Mouse (Mus musculus): ENCODE results near the gene Nfkbib.

Gene Nfkbib

DNA sequence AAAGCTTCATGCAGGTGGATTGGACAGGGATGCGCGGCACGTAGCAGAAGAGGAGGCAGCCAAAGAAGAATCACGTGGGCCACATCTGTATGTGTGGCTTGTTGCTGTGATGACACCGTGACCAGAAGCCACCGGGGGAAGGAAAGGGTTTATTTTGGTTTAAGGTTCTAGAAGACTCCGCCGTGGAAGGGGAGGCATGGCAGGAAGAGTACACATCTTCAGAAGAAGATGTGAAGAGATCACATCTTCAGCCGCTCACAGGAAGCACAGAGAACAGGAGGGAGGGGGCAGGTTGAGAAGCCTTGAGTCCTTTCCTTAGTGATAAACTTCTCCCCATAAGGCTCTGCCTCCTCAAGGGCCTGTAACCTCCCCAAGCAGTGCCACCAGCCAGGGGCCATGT is 32.7 kb upstream of the Nfkbib start:
- DNase-seq (ENCODE audit: low read depth), result peak; percentile 76

DNA sequence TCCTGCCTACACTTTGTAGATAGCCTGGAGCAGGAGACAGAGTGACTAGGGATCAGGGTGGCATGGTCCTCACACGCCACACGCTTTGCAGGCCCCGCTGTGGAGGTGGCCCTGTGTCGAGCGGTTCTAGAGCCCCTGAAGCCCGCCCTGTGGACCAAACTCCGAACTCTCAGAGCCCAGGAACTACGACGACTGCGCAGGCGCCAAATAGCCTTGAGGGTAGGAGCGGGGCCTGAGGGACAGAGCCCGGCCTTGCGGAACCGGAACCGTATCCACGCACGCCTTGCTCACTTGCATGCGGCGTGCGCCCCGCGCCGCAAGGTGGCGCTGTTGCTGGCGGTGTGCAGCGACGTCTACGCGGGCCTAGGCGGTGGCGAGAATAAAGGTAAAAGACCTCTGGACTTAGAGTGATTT is 29.3 kb upstream of the Nfkbib start:
- peak; percentile 89 for DNase-seq (ENCODE audit: low read depth)

DNA sequence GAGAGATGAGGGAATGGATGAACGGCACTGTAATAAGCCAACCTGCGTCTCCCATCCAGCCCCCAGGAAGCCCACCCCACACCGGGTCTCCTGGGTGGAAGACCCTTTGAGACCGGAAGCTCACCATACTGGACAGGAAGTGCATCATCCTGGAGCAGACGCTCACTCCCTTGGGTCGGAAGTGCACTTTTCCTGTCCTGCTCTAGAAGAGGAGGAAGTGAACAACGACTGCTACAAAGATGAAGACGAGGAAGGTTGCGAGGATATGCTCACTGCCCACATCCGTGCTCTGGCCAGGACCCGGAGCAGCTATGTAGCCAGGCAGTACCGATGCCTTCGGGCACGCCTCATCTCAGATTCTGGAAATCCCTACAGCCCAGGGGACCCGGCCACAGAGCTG is 28.5 kb upstream of the Nfkbib start:
- DNase-seq (ENCODE audit: low read depth), result peak; percentile 75

DNA sequence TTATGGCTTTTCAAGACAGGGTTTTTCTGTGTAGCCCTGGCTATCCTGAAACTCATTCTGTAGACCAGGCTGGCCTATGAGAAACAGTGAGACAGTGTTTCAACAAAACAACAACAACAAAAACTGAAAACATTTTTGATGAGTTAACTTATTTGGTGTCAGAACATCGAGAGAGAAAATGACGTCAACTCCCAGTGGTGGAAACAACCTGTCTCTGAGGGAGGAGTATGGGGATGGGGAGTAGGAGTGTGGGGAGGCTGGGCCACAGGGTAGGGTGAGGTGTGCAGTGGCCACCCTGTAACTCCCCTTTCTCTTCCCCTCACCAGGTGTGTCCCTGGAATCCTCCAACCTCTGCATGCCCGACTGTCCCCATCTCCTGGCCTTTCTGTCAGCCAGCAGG is 27.2 kb upstream of the Nfkbib start:
- peak; percentile 89 for DNase-seq (ENCODE audit: low read depth)

DNA sequence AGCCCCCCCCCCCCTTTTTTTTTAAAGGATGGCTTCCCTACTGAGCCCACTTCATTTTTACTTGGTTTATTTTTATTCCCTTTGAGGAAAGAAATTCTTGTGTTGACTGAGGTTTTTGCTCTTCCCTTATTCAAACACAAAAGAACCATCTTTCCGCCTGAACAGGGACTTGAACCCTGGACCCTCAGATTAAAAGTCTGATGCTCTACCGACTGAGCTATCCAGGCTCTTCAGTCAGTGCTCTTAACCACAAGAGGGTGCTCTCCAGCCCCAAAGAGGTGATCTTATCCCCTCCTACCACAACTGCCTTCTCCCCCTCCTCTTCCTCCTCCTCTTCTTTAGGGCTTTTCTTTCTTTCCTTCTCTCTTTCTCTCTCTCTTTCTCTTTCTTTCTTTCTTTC is 26.5 kb upstream of the Nfkbib start:
- peak; percentile 74 for DNase-seq (ENCODE audit: low read depth)

DNA sequence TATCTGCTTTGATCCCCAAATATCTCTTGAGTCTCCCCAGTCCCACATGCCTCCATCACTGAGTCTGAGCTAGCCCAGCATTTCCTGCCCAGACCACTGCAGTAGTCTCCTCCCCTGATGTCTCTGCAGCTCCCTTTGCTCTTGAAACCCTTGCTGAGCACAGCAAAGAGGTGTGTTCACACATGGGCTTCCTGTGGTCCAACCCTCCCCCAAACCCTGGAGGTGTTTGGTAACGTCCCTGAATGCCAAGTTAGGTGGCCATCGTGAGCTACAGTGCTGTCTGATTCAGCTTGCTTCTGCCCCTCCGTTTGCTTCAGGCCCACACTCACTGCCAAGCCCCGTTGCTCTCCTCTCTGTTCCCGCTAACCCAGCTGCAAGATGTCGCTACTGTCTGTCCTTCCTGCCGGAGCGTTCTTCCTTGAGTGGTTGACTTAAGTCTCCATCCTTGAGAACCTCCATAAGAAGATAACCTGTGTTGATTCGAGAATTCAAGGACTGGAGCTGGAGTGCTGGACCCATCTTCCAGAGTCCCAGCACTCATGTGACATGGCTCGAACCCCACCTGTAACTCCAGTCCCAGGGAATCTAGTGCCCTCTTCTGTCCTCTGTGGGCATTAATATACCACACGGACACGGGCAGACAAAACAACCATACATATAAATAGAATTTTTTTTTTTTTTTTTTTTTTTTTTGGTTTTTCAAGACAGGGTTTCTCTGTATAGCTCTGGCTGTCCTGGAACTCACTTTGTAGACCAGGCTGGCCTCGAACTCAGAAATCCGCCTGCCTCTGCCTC is 25.3 kb upstream of the Nfkbib start:
- peak; percentile 91 for DNase-seq (ENCODE audit: low read depth)

DNA sequence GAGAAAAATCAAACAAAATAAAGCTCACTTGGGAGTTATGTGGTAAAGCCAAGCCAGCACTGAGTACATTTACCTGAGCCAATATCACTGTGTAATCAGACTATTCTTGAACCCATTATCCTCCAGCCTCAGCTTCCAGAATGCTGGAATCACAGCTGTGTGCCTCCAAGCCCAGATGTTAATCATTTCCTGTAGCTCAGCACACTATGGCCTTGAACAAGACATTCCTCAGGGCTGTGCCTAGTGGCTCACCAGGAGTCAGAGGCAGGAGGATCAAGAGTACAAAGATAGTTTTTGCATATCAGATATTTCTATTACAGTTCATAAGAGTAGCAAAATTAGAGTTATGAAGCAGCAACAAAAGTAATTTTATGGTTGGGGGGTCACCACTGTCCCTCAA is 24.4 kb upstream of the Nfkbib start:
- DNase-seq (ENCODE audit: low read depth), result no peak

DNA sequence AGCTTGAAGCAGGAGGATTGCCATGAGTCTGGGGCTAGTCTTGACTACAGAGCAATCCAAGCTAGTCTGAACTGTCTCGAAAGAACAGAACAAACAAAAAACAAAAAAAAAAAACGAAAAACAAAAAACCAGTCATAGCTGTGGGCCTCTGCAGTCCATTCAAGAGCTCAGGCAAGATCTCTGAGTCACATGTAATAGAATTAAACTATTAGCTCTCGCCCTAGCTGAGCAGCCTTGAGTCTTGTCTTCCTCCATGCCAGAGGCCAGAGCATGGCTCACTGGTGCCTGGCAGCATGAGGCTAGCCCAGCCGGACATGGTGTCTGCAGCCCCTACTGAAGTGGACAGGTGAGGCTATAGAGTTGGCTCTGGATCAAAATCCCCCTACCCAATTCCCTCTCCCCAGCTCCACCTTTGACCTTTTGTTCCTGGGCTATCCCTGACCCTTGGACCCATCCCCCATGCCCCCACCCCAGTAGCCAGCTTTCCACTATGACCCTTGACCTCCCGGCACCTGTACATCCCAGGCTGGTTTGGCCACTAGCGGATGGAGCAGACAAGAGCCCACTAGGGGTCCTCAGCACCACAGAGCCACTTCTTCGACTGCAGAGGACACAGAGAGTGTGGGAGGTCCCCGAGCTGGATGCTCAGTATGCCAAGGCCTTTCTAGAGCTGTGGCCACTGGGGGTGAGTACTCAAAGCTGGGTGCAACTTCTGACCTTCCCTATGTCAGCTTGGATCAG is 22.9 kb upstream of the Nfkbib start:
- DNase-seq (ENCODE audit: low read depth), result peak; percentile 63

DNA sequence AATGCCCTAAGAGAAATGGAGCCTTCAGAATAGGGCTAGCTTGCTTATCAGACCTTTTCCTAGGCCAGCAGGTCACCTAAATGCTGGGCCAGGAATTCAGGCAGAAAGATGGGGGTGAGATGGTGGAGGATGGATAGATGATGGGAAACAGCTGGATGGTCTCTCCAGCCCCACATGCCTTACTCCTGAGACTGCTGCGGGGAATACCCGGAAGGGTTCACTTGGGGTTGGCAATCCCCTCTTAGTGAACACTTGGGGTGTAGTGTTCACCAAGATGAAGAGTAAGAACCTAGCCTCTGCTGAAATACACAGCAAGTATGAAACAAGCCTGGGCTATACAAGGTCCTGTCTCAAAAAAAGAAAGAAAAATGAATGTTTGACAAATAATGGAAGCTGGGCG is 21.9 kb upstream of the Nfkbib start:
- peak; percentile 59 for DNase-seq (ENCODE audit: low read depth)

DNA sequence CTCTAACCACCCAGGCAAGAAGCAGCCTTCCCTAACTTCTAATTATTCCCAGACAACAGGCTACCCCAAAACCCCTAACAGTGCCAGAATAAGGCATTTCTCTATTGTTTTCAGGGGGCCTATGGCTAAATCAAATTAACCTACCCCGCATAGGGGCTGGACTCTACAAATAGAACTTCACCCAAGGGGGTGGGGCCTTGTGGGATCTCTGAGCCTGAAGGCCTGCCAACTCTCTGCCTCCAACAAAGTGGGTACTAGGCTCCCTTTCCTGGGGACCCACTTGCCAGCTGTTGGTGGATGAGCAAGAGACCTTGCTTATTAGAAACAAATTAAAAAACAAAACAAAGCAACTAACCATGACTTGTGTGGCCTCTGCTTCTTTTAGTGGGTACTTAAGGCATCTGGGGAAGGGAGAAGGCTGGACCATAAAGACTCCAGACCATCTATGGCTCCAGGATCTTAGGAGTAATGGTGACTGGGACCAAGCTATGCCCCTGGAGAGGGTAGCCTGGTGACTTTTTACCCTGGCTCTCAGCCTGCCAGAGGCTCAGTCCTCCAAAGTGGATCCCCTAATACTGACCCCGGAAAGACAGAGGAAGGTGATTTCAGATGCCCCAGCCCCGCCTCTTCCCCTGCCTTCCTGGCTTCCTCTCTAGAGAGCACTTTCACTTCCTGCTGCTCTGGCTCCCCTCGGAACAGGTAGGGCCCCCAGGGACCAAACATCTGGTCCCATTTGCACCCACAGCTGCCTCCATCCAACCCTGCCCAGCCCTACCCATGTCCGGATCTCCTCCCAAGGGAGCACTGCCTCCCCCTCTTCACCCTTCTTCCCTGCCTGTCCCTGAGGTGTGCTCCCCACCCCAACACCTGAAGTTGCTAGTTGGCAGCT is 21.2 kb upstream of the Nfkbib start, which contains the start of gene Rinl:
Gene Rinl (plus strand): TSS at position 663 of the 889 bp plus-strand sequence.
- DNase-seq (ENCODE audit: low read depth), result peak; percentile 81

DNA sequence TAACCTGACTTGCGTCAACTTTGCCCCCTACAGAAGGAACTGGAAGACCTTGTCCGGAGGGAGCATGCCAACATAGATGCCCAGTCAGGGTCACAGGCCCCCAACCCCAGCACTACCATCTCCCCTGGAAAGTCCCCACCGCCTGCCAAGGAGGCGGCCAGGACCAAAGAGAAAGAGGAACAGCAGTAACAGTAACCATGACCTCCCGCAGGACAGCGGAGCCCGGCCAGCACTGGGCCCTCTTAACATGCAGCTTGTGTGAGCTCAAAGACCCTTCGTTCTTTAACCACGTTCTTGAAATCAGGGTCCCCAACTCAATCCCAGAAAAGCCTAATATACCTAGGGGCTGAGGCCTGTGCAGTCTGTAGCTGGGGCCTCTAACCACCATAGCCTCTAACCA is 20.6 kb upstream of the Nfkbib start:
- DNase-seq (ENCODE audit: low read depth), result no peak

DNA sequence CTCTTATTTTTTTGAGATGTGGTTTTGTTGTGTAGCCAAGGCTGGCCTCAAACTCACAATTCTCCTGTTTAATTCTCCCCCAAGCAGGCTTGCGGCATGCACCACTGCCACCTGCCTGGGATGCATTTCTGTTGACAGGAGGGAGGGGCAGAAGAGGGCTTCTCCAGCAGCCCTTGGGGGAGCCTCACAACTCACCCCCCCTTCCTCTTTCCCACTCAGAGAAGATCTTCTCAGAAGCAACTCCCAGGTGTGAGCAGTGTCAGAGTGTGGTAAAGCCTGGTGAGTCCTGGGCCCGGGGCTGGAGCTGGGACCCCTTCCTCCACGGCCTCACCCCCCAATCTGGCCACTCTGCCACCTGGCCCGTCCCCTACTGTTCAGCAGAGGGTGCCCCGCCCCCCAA is 17.8 kb upstream of the Nfkbib start:
- DNase-seq (ENCODE audit: low read depth), result no peak

DNA sequence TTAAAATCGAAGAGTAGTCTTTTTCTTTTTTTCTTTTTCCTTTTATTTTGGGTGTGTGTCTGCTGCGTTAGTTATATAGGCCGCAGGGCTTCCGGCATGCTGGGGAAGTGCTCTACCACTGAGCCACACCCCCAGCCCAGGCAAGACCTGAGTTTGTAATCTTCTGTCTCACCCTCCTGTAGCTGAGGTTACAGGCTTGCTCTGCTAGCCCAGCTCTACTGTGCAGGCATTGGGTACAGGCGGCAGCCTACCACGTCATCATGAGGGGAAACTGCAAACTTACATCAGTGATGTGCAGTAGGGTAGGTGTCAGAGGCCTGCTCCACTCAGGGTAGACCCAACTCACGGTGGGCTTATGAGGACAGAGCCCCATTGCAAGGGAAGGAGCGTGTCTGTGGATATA is 13.9 kb upstream of the Nfkbib start:
- peak; percentile 95 for DNase-seq (ENCODE audit: low read depth)

DNA sequence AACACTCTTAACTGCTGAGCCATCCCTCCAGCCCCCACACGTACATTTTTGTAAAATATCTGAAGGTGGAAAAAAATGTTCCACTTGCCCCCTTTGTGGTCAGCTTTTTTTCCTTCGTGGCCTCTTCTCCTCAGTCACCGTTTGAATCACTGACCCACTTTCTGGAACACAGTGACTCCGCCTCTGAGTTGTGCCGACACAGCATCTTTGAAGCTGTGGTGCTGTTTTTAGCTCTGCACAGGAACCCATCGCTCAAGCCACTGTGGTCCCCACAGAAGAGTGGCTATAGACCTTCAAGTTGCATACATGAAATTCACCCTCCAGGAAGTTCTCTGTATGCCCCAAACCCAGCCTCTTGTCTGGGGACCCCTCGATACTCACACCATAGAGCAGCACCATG is 13.5 kb upstream of the Nfkbib start:
- DNase-seq (ENCODE audit: low read depth), result peak; percentile 94

DNA sequence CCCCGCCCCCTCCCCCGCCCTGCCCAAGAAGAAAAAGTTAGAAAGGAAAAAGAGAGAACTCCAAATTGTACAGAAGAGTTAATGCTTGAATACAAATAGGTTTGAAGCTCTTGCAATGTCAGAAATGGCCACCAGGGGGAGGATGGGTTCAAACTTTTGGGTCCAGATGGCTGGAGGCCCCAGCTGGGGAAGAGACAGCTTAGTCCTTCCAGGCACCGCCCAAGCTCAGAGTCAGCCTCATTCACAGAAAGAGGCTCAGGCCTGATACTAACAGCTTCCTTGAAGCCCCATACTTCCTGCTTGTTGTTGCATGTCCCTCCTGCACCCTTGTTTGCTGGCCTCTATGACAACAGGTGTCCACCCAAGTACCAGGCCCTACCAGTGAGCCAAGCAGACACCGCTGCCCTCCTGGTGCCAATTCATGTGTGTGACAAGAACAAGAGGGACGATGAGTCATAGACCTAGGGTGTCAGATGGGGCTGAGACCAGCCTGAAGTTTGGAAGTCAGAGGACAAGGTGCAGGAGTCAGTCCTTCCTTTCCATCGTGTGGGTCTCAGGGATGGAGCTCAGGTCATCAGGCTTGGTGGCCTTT is 12.9 kb upstream of the Nfkbib start:
- peak; percentile 98 for DNase-seq (ENCODE audit: low read depth)

DNA sequence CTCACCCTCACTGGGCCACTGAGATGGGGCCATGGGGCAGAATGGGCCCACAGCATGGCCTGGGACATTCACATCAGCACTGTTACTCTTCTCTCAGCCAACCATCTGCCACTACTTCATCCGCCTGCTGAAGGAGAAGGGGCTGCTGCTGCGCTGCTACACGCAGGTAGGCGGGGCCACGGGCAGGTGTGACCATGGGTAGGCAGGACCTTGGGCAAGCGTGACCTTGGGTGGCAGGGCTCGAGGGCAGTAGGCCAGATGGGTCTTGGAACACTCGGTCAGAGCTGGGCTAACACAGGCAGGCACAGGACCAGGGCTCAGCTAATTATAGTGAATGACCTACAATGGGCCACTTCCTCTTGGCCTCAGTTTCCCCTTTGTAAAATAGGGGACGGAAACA is 11.5 kb upstream of the Nfkbib start:
- DNase-seq (ENCODE audit: low read depth), result no peak

DNA sequence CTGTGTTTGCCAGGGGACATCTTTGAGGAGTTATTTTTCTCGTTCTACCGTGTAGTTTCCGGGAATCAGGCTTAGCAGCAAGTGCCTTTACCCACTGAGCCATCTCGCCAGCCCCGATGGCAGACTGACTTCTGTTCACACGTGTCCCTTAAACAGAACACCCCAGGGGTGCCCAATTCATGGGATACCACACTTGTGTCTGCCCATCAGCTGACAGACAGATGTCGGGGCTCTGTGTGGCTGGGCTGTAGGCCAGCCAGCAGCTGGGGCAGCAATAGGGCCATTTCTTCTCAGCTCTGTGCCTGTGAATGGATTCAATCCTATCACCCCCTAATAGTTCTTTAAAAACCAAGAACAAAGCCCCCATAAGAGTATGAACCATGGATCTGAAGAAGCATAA is 7.8 kb upstream of the Nfkbib start:
- no peak for DNase-seq (ENCODE audit: low read depth)

DNA sequence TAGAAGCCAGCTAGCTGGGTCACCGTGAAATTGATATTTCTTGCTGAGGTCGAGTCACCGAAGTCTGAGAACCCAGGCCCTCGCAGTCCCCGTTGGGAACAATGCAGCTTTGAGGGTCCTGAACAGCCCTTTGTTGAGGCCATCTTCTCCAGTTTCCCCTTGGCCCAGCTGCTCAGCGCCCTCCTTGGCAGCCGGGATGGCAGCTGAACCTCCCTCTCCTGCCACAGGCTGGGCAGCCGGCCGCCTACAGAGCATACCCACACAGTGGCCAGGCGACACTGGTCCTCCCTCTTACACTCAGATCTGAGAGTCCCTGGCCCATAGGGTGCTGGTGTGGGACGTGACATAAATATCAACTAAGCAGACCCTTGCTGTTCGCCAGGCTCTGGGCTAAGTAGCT is 6.9 kb upstream of the Nfkbib start:
- no peak for DNase-seq (ENCODE audit: low read depth)

DNA sequence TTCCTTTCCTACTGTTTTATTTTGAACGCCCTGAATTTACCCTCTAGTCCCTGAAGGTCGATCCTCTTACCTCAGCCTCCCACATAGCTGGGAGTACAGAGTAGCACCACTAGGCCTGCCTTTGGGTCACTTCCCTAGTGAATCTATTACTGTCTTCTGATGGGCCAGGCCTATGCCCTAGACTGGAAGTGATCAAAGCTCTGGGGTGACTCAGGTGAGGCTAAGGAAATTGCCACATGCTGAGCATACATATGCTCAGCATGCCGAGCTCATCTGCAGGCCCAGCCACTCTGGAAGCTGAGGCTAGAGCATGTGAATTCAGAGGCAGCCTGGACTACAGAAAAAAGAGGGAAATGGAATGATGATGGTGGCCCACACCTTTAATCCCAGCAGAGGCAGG is 5.9 kb upstream of the Nfkbib start:
- DNase-seq (ENCODE audit: low read depth), result no peak

DNA sequence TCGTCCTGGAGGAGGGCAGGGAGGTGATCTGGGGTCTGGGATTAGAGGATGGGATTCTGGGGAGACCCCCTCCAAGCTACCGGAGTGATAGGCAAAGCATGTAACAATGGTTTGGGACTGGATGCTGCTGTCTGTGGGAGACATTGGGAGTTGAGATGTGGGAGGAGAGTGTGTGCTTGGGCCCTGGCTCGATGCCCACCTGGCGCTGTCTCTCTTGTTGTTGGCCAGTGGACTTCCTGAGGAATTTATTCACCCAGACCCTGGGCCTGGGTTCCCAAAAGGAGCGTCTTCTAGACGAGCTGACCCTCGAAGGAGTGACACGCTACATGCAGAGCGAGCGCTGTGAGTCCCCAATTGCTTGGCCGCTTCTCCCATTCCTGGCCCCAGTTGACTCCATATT is 4.6 kb upstream of the Nfkbib start:
- DNase-seq (ENCODE audit: low read depth), result no peak

DNA sequence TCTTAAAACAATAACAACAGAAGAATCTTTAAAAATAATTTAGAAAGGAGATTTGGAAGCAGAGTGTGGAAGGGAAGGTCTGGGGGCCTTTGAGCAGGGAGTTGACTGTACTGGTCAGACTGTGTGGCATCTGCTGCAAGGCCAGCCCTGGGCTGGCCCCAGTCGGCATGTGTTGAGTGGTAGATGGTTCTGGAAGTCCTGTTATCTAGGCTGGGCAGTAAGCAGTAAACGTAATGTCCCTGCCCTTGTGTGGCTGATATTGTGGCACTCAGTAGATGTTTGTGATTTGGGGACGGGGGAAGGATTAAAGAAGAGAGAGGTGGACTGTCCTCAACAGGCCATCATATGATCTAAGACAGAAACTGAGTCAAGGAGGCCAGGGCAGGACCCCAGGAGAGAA is 3.0 kb upstream of the Nfkbib start:
- DNase-seq (ENCODE audit: low read depth), result no peak

DNA sequence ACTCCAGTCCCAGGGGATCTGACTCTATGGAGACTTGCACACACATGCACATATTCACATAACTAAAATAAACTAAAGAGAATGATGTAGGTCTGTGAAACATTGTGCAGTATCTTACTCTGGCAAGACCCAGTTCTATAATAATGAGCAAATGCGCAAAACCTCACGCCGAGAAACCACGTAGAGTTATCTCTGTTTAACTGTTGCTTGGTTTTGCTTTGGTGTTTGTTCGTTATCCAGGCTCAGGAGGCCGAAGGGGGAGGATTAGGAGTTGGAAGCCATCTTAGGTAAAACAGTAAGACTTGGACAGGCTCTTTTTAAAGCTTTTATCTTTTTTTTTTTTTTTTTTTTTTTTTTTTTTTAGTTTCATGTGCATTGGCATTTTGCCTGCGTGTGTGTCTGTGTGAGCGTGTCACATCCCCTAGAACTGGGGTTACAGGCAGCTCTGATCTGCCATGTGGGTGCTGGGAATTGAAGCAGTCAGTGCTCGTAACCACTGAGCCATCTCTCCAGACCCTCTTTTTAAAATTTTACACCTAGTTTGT is 2.2 kb upstream of the Nfkbib start:
- DNase-seq (ENCODE audit: low read depth), result no peak

Data from induced T-regulatory cell, adult 2 months (primary cell).